Mouse (Mus musculus): ENCODE data around the gene Pnkd. TPM values are rescaled to one million over a fixed set of nuclear protein-coding genes. Genes with fewer than 3 reads are reported as not detected.

Pnkd gene
- polyA plus RNA-seq, 1 experiment from 2014 or later, result 119 TPM

GRCm38 (mm10) chr1:74388398-74388920 lies 103.7 kb downstream of the Pnkd start:
- ATAC-seq (ENCODE audit: low read depth), result no peak
- Histone ChIP-seq H3K9me3 (no peaks in the 10 kb centered on the region), H3K36me3 (no peaks in the 10 kb centered on the region), H3K4me1 (replicated peaks) (peaks cover 42% of the 10 kb centered on the region), H3K4me2 (no peak overlapping the region), H3K9ac (no peak overlapping the region), H3K27me3 (peaks cover 15% of the 10 kb centered on the region), H3K4me3 (no peak overlapping the region), H3K27ac (replicated peaks) (no peak overlapping the region)
- WGBS, result 80% methylated on average over 7 of the region's 7 CpGs

DNA sequence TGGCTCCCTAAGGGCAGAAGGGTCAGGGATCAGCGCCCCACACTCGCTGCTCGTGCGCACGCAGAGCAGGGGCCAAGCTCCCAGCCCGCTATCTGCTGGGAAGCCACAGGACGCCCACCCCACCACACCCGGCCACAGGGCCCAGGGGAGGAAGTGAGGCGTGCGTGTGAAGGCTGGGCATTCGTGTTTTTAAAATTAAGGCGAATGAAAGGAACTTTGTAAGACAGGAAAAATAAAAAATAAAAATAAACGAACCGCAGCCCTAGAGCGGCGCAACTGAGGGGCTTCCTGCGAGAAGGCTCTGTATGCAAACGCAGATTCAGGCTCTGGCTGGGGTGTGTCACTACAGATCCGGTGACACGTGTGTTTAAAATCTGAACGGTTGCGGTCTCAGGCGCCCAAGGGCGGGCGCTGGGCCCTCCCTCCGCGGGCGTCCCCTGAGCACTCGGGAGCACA lies 105.1 kb downstream of the Pnkd start:
- Histone ChIP-seq H3K27ac (replicated peaks) (no peak overlapping the region), H3K9me3 (no peaks in the 10 kb centered on the region), H3K4me2 (peak overlapping the region; percentile 95), H3K4me3 (peak overlapping the region; percentile 15; the same call in 1 of the 2 replicates), H3K27me3 (peaks cover 15% of the 10 kb centered on the region), H3K4me1 (replicated peaks) (peaks cover 46% of the 10 kb centered on the region), H3K36me3 (peaks cover 12% of the 10 kb centered on the region), H3K9ac (no peak overlapping the region; the same call in 1 of the 2 replicates)
- 6% methylated on average over 29 of the region's 29 CpGs for WGBS
- no peak for ATAC-seq (ENCODE audit: low read depth)

DNA sequence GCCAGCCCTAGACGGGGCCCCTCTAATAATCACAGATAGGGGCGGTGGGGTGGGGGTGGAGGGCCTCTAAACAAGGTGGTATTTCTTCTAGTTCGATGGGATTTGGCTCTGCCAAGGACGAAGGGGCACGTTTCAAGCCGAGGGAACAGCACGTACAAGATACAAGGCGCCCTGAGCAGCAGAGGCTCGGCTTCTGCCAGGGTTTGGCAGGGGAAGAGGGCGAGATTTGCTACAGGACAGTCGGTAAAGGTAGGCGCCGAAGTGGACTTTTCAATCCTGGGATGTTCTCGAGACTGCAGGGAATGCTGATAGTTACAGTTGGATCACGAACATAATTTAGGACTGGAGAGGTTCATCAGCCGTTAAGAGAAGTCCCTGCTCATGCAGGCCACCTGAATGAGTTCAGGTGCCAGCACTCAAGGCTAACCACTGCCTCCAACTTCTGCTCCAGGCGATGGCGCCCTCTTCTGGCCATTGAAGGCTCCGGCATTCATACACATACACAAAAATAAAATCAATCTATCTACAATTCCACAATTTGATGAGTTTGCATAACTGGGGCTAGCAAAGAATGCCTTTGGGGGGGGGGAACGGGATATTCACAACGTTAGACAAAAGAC lies 105.7 kb downstream of the Pnkd start:
- Histone ChIP-seq H3K9ac (no peak overlapping the region; the same call in 1 of the 2 replicates), H3K4me3 (peak overlapping the region; percentile 93; the same call in 1 of the 2 replicates), H3K27ac (replicated peaks) (0 out of 2 replicates have a peak overlapping the region, but pooled peaks have one; percentile 1), H3K36me3 (peaks cover 18% of the 10 kb centered on the region), H3K9me3 (no peaks in the 10 kb centered on the region), H3K4me1 (replicated peaks) (peaks cover 46% of the 10 kb centered on the region), H3K27me3 (peaks cover 15% of the 10 kb centered on the region), H3K4me2 (peak overlapping the region; percentile 95)
- no peak for ATAC-seq (ENCODE audit: low read depth)
- WGBS, result 7% methylated on average over 21 of the region's 21 CpGs

- peak; percentile 80 for ATAC-seq (ENCODE audit: low read depth)
- no peaks in the 10 kb centered on the region for H3K9me3 ChIP-seq
- WGBS, result 2% methylated on average over 51 of the region's 51 CpGs
Observed at GRCm38 (mm10) chr1:74390924-74391748, 106.4 kb downstream of the Pnkd start, which contains the start of gene Ctdsp1. Gene Ctdsp1 (plus strand): TSS chr1:74391509.

DNA sequence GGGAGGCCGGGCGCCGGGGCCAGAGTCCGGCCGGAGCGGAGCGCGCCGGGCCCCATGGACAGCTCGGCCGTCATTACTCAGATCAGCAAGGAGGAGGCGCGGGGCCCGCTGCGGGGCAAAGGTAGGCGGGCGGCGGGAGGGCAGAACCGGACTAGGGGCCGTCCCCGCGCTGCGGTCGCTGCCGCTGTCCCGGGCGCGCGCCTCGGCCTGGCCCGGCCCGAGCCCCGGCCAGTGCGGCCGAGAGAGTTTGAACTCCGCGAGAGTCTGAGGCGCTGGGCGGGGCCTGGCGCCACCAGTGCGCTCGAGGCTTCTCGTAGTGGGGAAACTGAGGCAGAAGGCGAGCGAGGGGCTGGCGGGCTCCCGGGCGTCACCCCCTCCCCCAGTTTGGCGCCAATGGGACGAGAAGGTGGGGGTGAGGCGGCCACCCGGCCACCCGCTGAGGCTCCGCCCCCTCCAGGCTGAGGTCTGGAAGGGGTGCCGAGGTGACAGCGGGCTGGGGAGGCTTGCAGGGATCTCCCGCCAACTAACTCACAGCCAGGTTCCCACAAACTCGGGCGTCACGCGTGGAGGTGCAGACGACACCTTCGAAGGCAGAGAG lies 107.2 kb downstream of the Pnkd start:
- Histone ChIP-seq H3K9me3 (no peaks in the 10 kb centered on the region), H3K27me3 (peaks cover 15% of the 10 kb centered on the region), H3K36me3 (peaks cover 19% of the 10 kb centered on the region), H3K4me1 (replicated peaks) (peaks cover 48% of the 10 kb centered on the region), H3K27ac (replicated peaks) (peak overlapping the region; percentile 87), H3K4me3 (peak overlapping the region; percentile 93), H3K4me2 (peak overlapping the region; percentile 95), H3K9ac (peak overlapping the region; percentile 88)
- peak; percentile 25 for ATAC-seq (ENCODE audit: low read depth)
- WGBS, result under 1% methylated on average over 50 of the region's 63 CpGs

More at GRCm38 (mm10) chr1:74390924-74391748, 106.4 kb downstream of the Pnkd start, which contains the start of gene Ctdsp1:
- peaks cover 15% of the 10 kb centered on the region for H3K27me3 ChIP-seq
- peak within 1 kb of the TSS; percentile 87 for H3K27ac ChIP-seq (replicated peaks)
- peak within 1 kb of the TSS; percentile 95 for H3K4me2 ChIP-seq
- H3K9ac ChIP-seq, result peak within 1 kb of the TSS; percentile 88
- peak within 1 kb of the TSS; percentile 93 for H3K4me3 ChIP-seq
- peaks cover 46% of the 10 kb centered on the region for H3K4me1 ChIP-seq (replicated peaks)
- peaks cover 19% of the 10 kb centered on the region for H3K36me3 ChIP-seq

GRCm38 (mm10) chr1:74392446-74392994 lies 107.8 kb downstream of the Pnkd start:
- ATAC-seq (ENCODE audit: low read depth), result peak; percentile 14; the same call in 1 of the 2 replicates
- WGBS, result 2% methylated on average over 16 of the region's 16 CpGs

DNA sequence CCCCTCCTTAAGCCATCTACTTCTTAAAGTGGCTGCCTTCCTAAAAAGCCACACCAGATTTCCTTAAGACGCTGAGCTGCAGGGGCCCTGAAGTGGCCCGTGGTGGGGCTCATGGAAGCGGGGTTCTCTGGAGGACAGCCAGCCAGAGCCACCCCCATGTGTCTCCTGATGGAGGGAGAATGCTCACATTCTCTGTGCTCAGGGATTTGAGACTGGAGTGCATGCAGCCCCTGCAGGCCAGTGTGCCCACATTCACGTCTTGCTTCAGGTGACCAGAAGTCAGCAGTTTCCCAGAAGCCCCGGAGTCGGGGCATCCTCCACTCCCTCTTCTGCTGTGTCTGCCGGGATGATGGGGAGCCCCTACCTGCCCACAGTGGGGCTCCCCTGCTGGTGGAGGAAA lies 108.3 kb downstream of the Pnkd start:
- Histone ChIP-seq H3K36me3 (peaks cover 19% of the 10 kb centered on the region), H3K27ac (replicated peaks) (0 out of 2 replicates have a peak overlapping the region, but pooled peaks have one; percentile 13), H3K9me3 (no peaks in the 10 kb centered on the region), H3K9ac (peak overlapping the region; percentile 88), H3K4me3 (peak overlapping the region; percentile 93), H3K27me3 (peaks cover 15% of the 10 kb centered on the region), H3K4me1 (replicated peaks) (peaks cover 52% of the 10 kb centered on the region), H3K4me2 (peak overlapping the region; percentile 95)
- 53% methylated on average over 7 of the region's 7 CpGs for WGBS
- ATAC-seq (ENCODE audit: low read depth), result no peak

More at GRCm38 (mm10) chr1:74392446-74392994, 107.8 kb downstream of the Pnkd start:
- Histone ChIP-seq H3K9me3 (no peaks in the 10 kb centered on the region), H3K4me3 (peak overlapping the region; percentile 93), H3K4me1 (replicated peaks) (peaks cover 50% of the 10 kb centered on the region), H3K36me3 (peaks cover 19% of the 10 kb centered on the region), H3K9ac (peak overlapping the region; percentile 88), H3K4me2 (peak overlapping the region; percentile 95), H3K27ac (replicated peaks) (peak overlapping the region; percentile 87), H3K27me3 (peaks cover 15% of the 10 kb centered on the region)

DNA sequence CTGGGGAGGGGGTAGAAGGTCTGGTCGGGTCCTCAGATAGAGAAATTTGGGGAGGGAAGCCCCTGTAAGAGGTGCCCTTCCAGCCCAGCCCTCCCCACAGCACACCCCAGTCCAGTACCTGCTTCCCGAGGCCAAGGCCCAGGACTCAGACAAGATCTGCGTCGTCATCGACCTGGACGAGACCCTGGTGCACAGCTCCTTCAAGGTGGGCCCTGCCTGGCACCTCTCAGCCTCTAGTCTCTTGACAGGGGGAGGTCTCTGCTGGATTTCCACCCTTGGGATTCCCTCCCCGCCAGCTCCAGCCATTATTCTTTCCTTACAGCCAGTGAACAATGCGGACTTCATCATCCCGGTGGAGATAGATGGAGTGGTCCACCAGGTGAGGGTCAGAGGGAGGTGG lies 109.0 kb downstream of the Pnkd start:
- H3K4me2 ChIP-seq, result no peak overlapping the region; the same call in 1 of the 2 replicates
- no peak overlapping the region for H3K9ac ChIP-seq
- no peak overlapping the region for H3K4me3 ChIP-seq
- WGBS, result 90% methylated on average over 9 of the region's 9 CpGs
- H3K36me3 ChIP-seq, result peaks cover 19% of the 10 kb centered on the region
- peaks cover 10% of the 10 kb centered on the region for H3K27me3 ChIP-seq
- no peak for ATAC-seq (ENCODE audit: low read depth)
- no peaks in the 10 kb centered on the region for H3K9me3 ChIP-seq
- H3K27ac ChIP-seq (replicated peaks), result no peak overlapping the region
- H3K4me1 ChIP-seq (replicated peaks), result peaks cover 55% of the 10 kb centered on the region

GRCm38 (mm10) chr1:74394311-74394710 lies 109.6 kb downstream of the Pnkd start:
- peaks cover 55% of the 10 kb centered on the region for H3K4me1 ChIP-seq (replicated peaks)
- peaks cover 19% of the 10 kb centered on the region for H3K36me3 ChIP-seq
- ATAC-seq (ENCODE audit: low read depth), result no peak
- WGBS, result 91% methylated on average over 9 of the region's 9 CpGs
- no peak overlapping the region for H3K4me2 ChIP-seq
- peaks cover 5% of the 10 kb centered on the region for H3K27me3 ChIP-seq
- no peak overlapping the region for H3K4me3 ChIP-seq
- H3K9ac ChIP-seq, result no peak overlapping the region
- no peak overlapping the region for H3K27ac ChIP-seq (replicated peaks)
- no peaks in the 10 kb centered on the region for H3K9me3 ChIP-seq

GRCm38 (mm10) chr1:74394858-74395257 lies 110.1 kb downstream of the Pnkd start:
- no peak overlapping the region for H3K9ac ChIP-seq
- no peak for ATAC-seq (ENCODE audit: low read depth)
- no peaks in the 10 kb centered on the region for H3K9me3 ChIP-seq
- no peak overlapping the region for H3K4me2 ChIP-seq
- no peak overlapping the region for H3K27ac ChIP-seq (replicated peaks)
- peaks cover 19% of the 10 kb centered on the region for H3K36me3 ChIP-seq
- WGBS, result 93% methylated on average over 15 of the region's 15 CpGs
- peaks cover 49% of the 10 kb centered on the region for H3K4me1 ChIP-seq (replicated peaks)
- H3K27me3 ChIP-seq, result no peaks in the 10 kb centered on the region; the same call in 1 of the 2 replicates
- no peak overlapping the region for H3K4me3 ChIP-seq

- no peaks in the 10 kb centered on the region for H3K9me3 ChIP-seq
- no peak overlapping the region for H3K9ac ChIP-seq
- 86% methylated on average over 13 of the region's 13 CpGs for WGBS
- H3K27me3 ChIP-seq, result no peaks in the 10 kb centered on the region
- peaks cover 19% of the 10 kb centered on the region for H3K36me3 ChIP-seq
- ATAC-seq (ENCODE audit: low read depth), result no peak
- peaks cover 45% of the 10 kb centered on the region for H3K4me1 ChIP-seq (replicated peaks)
- no peak overlapping the region for H3K27ac ChIP-seq (replicated peaks)
- no peak overlapping the region for H3K4me2 ChIP-seq
- no peak overlapping the region for H3K4me3 ChIP-seq
Observed at GRCm38 (mm10) chr1:74395290-74395689, 110.6 kb downstream of the Pnkd start.
